Mouse (Mus musculus): ENCODE measurements around the gene Mgat4d. TPM values are rescaled to one million over a fixed set of nuclear protein-coding genes. Genes with fewer than 3 reads are reported as not detected.
"Not testable (repeated sequence)": the region's sequence is repeated elsewhere in the genome, so short reads cannot be mapped to it uniquely, and the experiment has no call there.

Mgat4d gene
- polyA plus RNA-seq, 1 experiment from 2014 or later = not detected

- Histone ChIP-seq H3K4me3 (no peak overlapping the region), H3K4me2 (no peak overlapping the region), H3K27me3 (no peaks in the 10 kb centered on the region), H3K9me3 (no peaks in the 10 kb centered on the region), H3K9ac (no peak overlapping the region), H3K4me1 (replicated peaks) (0 out of 2 replicates have a peak, but pooled peaks cover 4% of the 10 kb centered on the region), H3K27ac (replicated peaks) (no peak overlapping the region), H3K36me3 (no peaks in the 10 kb centered on the region)
- 84% methylated on average over 7 of the region's 7 CpGs for WGBS
- ATAC-seq (ENCODE audit: low read depth) = no peak
Observed at GRCm38 (mm10) chr8:83426949-83427348, 78.7 kb downstream of the Mgat4d start.

- not testable (repeated sequence) for ATAC-seq (ENCODE audit: low read depth); H3K4me2 ChIP-seq; H3K9ac ChIP-seq; H3K27me3 ChIP-seq; H3K27ac ChIP-seq (replicated peaks); H3K4me1 ChIP-seq (replicated peaks); H3K4me3 ChIP-seq; H3K9me3 ChIP-seq
- WGBS = 91% methylated on average over 3 of the region's 3 CpGs
- H3K36me3 ChIP-seq = peaks cover 11% of the 10 kb centered on the region
Observed at GRCm38 (mm10) chr8:83428621-83429020, 80.3 kb downstream of the Mgat4d start.

GRCm38 (mm10) chr8:83429071-83429524 is 80.8 kb downstream of the Mgat4d start:
- Histone ChIP-seq H3K36me3 (peaks cover 16% of the 10 kb centered on the region), H3K9me3 (no peaks in the 10 kb centered on the region), H3K4me2 (no peak overlapping the region), H3K4me1 (replicated peaks) (0 out of 2 replicates have a peak, but pooled peaks cover 4% of the 10 kb centered on the region), H3K9ac (no peak overlapping the region), H3K27ac (replicated peaks) (no peak overlapping the region), H3K4me3 (no peak overlapping the region), H3K27me3 (no peaks in the 10 kb centered on the region)
- WGBS = 70% methylated on average over 4 of the region's 4 CpGs
- no peak for ATAC-seq (ENCODE audit: low read depth)

Other genes starting within 250 kb of the Mgat4d start
- 15.3 and 16.3 TPM in 2 replicates for gene Tbc1d9, start 183.1 kb upstream of the Mgat4d start, polyA plus RNA-seq (2015; fragmentation: Nextera tagmentation; extraction: Ambion mirVana)
- 6.7 and 6.9 TPM in 2 replicates for gene Gm10645, start 182.3 kb upstream of the Mgat4d start, polyA plus RNA-seq (2015; fragmentation: Nextera tagmentation; extraction: Ambion mirVana)
- gene Ucp1, start 58.1 kb upstream of the Mgat4d start, polyA plus RNA-seq (2015; fragmentation: Nextera tagmentation; extraction: Ambion mirVana) = 0.11 and 0.23 TPM in 2 replicates
- gene Elmod2, start 16.0 kb upstream of the Mgat4d start, polyA plus RNA-seq (2015; fragmentation: Nextera tagmentation; extraction: Ambion mirVana) = 19.6 and 22.2 TPM in 2 replicates
- gene Clgn, start 41.4 kb downstream of the Mgat4d start, polyA plus RNA-seq (2015; fragmentation: Nextera tagmentation; extraction: Ambion mirVana) = 12.9 and 15.9 TPM in 2 replicates
- gene Scoc, start 109.9 kb downstream of the Mgat4d start, polyA plus RNA-seq (2015; fragmentation: Nextera tagmentation; extraction: Ambion mirVana) = 214 and 218 TPM in 2 replicates
- gene Olfr370, start 187.3 kb downstream of the Mgat4d start, polyA plus RNA-seq (2015; fragmentation: Nextera tagmentation; extraction: Ambion mirVana) = 0.04 TPM in 1 of 2 replicates, not detected in the other
- 354 and 397 TPM in 2 replicates for gene Ndufb7, start 218.2 kb downstream of the Mgat4d start, polyA plus RNA-seq (2015; fragmentation: Nextera tagmentation; extraction: Ambion mirVana)